Mouse (Mus musculus) embryonic facial prominence, embryonic 14.5 days (tissue): ENCODE data around the gene Plpp4. TPM values are rescaled to one million over a fixed set of nuclear protein-coding genes. Genes with fewer than 3 reads are reported as not detected.
A peak's percentile ranks its signal among the peaks of the same experiment; 100 is the strongest.

Experiments used
- ATAC-seq: fragments of 200-750 bp; cut with Nextera tagmentation; 2 replicates; pipeline ENCODE4 v1.8.0; 2017; ENCODE audit warnings: low read depth, moderate number of reproducible peaks, moderate TSS enrichment
- DNase-seq: peaks from one replicate; pipeline ENCODE4 v3.0.0-alpha.2; 2015; ENCODE audit warnings: low spot score
- H3K27ac ChIP-seq: fragments of 300-500 bp; sonication (generic); replicated peaks from 2 replicates; pipeline ENCODE4 v1.5.1; 2014; ENCODE audit warnings: low read depth, mild to moderate bottlenecking, low read length, moderate library complexity
- H3K27me3 ChIP-seq: fragments of 300-500 bp; sonication (generic); replicated peaks from 2 replicates; pipeline ENCODE4 v1.6.1; 2014; ENCODE audit warnings: low read length; ENCODE audit not compliant: control insufficient read depth, insufficient read depth
- H3K36me3 ChIP-seq: fragments of 300-500 bp; sonication (generic); 2 replicates; pipeline ENCODE4 v1.6.1; 2014; ENCODE audit warnings: low read length, mixed read lengths; ENCODE audit not compliant: control insufficient read depth, insufficient read depth
- H3K4me1 ChIP-seq: fragments of 300-500 bp; sonication (generic); 2 replicates; pipeline ENCODE4 v1.6.1; 2014; ENCODE audit warnings: antibody characterized with exemption, low read length; ENCODE audit not compliant: control insufficient read depth, insufficient read depth
- H3K4me2 ChIP-seq: fragments of 300-500 bp; sonication (generic); 2 replicates; pipeline ENCODE4 v1.6.1; 2014; ENCODE audit warnings: low read depth, mild to moderate bottlenecking, low read length, moderate library complexity, mixed read lengths
- H3K4me3 ChIP-seq: fragments of 300-500 bp; sonication (generic); 2 replicates; pipeline ENCODE4 v1.5.1; 2014; ENCODE audit warnings: low read depth, mild to moderate bottlenecking, low read length
- H3K9ac ChIP-seq: fragments of 300-500 bp; sonication (generic); 2 replicates; pipeline ENCODE4 v1.6.1; 2014; ENCODE audit warnings: low read depth, mild to moderate bottlenecking, low read length, moderate library complexity, mixed read lengths
- H3K9me3 ChIP-seq: fragments of 300-500 bp; sonication (generic); 2 replicates; pipeline ENCODE4 v1.6.1; 2016; ENCODE audit warnings: low read length; ENCODE audit not compliant: control insufficient read depth
- WGBS: fragments of 180-500 bp; shearing (Covaris S2); extraction: QIAGEN DNeasy Blood & Tissue Kit; methylation state at CpG from one replicate; pipeline ENCODE4 v1.1.7; 2014; 5-methylcytosine and 5-hydroxymethylcytosine counted together
- polyA plus RNA-seq: library from polyadenylated mRNA; unstranded; fragments of >200 nt; fragmentation: Nextera tagmentation; extraction: Ambion mirVana; gene quantifications from 2 replicates; pipeline ENCODE4 v1.2.1, GENCODE M21; 2014

The Plpp4 gene
- polyA plus RNA-seq, 1 experiment from 2014 or later: 0.93 TPM

- Histone ChIP-seq H3K27me3 (no peaks in the 10 kb centered on the region), H3K4me3 (no peak overlapping the region), H3K9ac (no peak overlapping the region), H3K27ac (no peak overlapping the region), H3K36me3 (no peaks in the 10 kb centered on the region), H3K4me1 (no peaks in the 10 kb centered on the region), H3K9me3 (no peaks in the 10 kb centered on the region), H3K4me2 (no peak overlapping the region)
- DNase-seq (no peak), ATAC-seq (no peak)
- 79% methylated on average over 13 of the region's 13 CpGs for WGBS
Observed at GRCm38 (mm10) chr7:129402695-129403364, 146.0 kb downstream of the Plpp4 start.

DNA sequence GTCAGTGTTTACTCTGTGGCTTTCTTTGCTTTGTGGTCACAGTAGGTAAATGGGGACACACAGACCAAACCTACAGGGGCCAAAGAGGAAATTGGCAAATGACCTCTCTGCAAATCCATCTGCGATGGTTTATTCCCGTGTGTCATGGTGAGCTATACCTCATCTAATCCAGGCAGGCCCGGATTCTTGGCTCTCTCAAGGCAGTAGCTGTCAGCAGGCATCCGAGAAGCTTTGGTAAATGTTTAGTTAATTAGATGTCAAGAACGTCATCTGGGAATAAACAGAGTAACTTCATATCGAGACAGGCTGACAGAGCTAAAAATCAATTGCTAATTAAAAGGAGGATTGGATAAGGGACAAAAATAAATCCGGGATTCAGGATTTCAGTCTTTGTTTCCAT is 149.2 kb downstream of the Plpp4 start:
- ATAC-seq (no peak), DNase-seq (no peak)
- WGBS: 36% methylated on average over 7 of the region's 7 CpGs
- H3K4me2 ChIP-seq: no peak overlapping the region
- H3K4me3 ChIP-seq: no peak overlapping the region
- no peaks in the 10 kb centered on the region for H3K27me3 ChIP-seq
- no peaks in the 10 kb centered on the region for H3K9me3 ChIP-seq
- H3K9ac ChIP-seq: no peak overlapping the region
- no peak overlapping the region for H3K27ac ChIP-seq
- no peaks in the 10 kb centered on the region for H3K4me1 ChIP-seq
- H3K36me3 ChIP-seq: no peaks in the 10 kb centered on the region

- ATAC-seq (no peak), DNase-seq (no peak)
- H3K36me3 ChIP-seq: no peaks in the 10 kb centered on the region
- H3K27me3 ChIP-seq: no peaks in the 10 kb centered on the region
- no peak overlapping the region for H3K9ac ChIP-seq
- no peaks in the 10 kb centered on the region for H3K4me1 ChIP-seq
- no peak overlapping the region for H3K4me2 ChIP-seq
- H3K4me3 ChIP-seq: no peak overlapping the region
- WGBS: 69% methylated on average over 2 of the region's 2 CpGs
- H3K9me3 ChIP-seq: no peaks in the 10 kb centered on the region
- H3K27ac ChIP-seq: no peak overlapping the region
Observed at GRCm38 (mm10) chr7:129412695-129413094, 155.9 kb downstream of the Plpp4 start.

DNA sequence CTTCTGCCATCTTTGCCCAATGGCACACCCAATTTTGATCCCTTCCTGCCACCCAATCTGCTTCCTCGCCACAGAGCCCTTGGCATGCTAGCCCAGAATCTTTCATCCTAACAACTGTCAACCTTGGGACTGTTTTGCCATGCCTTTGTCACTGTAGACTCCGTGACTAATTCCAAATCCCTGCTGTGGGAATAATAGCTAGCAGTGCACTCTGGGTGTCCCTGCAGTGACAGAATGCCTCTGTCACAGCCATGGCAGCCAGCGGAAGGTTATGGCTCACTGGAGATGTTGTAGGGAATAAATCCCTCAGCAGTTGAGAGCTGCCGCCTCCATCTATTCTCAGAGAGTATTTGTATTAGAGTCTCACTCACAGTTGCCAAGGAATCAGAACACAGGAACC is 158.3 kb downstream of the Plpp4 start:
- Histone ChIP-seq H3K4me2 (no peak overlapping the region), H3K36me3 (no peaks in the 10 kb centered on the region), H3K9me3 (no peaks in the 10 kb centered on the region), H3K4me1 (no peaks in the 10 kb centered on the region), H3K4me3 (no peak overlapping the region), H3K9ac (no peak overlapping the region), H3K27me3 (no peaks in the 10 kb centered on the region), H3K27ac (no peak overlapping the region)
- 41% methylated on average over 4 of the region's 4 CpGs for WGBS
- ATAC-seq: no peak
- no peak for DNase-seq

GRCm38 (mm10) chr7:129421181-129421580 is 164.3 kb downstream of the Plpp4 start:
- Histone ChIP-seq H3K4me3 (no peak overlapping the region), H3K9me3 (no peaks in the 10 kb centered on the region), H3K4me2 (no peak overlapping the region), H3K4me1 (no peaks in the 10 kb centered on the region), H3K9ac (no peak overlapping the region), H3K36me3 (no peaks in the 10 kb centered on the region), H3K27ac (no peak overlapping the region), H3K27me3 (no peaks in the 10 kb centered on the region)
- ATAC-seq (no peak), DNase-seq (no peak)
- WGBS: 42% methylated on average over 1 of the region's 1 CpGs

- H3K36me3 ChIP-seq: no peaks in the 10 kb centered on the region
- no peaks in the 10 kb centered on the region for H3K27me3 ChIP-seq
- 25% methylated on average over 2 of the region's 2 CpGs for WGBS
- no peak overlapping the region for H3K4me3 ChIP-seq
- H3K4me1 ChIP-seq: no peaks in the 10 kb centered on the region
- H3K9ac ChIP-seq: no peak overlapping the region
- ATAC-seq (no peak), DNase-seq (peak; percentile 65)
- H3K4me2 ChIP-seq: no peak overlapping the region
- H3K27ac ChIP-seq: no peak overlapping the region
- no peaks in the 10 kb centered on the region for H3K9me3 ChIP-seq
Observed at GRCm38 (mm10) chr7:129425554-129425953, 168.7 kb downstream of the Plpp4 start.

DNA sequence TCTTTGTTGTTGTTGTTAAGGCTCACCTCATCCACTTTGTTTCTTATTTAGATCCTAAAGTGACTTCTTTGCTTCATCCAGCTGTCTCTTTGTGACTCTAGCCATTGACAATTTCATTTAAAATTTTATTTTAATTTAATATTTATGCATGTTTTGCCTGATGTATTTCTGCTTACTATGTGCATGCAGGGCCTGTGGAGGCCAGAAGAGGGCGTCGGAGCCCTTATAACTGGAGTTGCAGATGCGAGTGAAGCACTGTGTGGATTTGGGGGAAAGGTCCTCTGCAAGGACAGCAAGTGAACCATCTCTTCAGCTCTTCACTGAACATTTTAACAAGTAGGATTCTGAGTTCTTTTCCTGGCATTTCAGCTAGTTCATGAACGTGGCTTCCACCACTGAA is 172.0 kb downstream of the Plpp4 start:
- Histone ChIP-seq H3K27me3 (no peaks in the 10 kb centered on the region), H3K9me3 (no peaks in the 10 kb centered on the region), H3K4me2 (no peak overlapping the region), H3K36me3 (no peaks in the 10 kb centered on the region), H3K4me1 (no peaks in the 10 kb centered on the region), H3K27ac (no peak overlapping the region), H3K4me3 (no peak overlapping the region), H3K9ac (no peak overlapping the region)
- 41% methylated on average over 4 of the region's 4 CpGs for WGBS
- DNase-seq: no peak
- no peak for ATAC-seq

DNA sequence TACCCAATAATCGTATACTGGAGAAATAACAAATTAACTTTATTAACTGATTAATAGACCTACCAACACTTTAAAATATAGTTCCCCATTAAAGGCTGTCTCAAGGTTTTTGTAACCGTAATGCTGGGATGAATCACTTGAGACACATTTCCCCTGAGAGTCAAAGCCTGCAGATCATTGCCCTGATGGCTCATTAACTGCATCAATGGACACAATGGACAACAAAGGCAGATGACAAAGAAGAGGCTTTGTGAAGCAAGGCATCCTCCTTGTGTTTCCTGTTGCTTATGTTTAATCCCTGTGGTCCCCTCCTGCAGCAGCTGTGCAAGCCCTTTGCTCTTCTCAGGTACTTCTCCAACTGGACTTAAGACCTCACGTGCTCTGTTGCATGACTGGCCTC is 173.1 kb downstream of the Plpp4 start:
- H3K4me3 ChIP-seq: no peak overlapping the region
- H3K9ac ChIP-seq: no peak overlapping the region
- H3K27me3 ChIP-seq: no peaks in the 10 kb centered on the region
- H3K9me3 ChIP-seq: no peaks in the 10 kb centered on the region
- H3K36me3 ChIP-seq: no peaks in the 10 kb centered on the region
- no peak for ATAC-seq
- no peak overlapping the region for H3K27ac ChIP-seq
- H3K4me2 ChIP-seq: no peak overlapping the region
- no peaks in the 10 kb centered on the region for H3K4me1 ChIP-seq
- WGBS: 71% methylated on average over 3 of the region's 3 CpGs
- DNase-seq: no peak
